Mouse (Mus musculus): Measurements from ENCODE around the gene Cdk5rap2.

The Cdk5rap2 gene

DNA sequence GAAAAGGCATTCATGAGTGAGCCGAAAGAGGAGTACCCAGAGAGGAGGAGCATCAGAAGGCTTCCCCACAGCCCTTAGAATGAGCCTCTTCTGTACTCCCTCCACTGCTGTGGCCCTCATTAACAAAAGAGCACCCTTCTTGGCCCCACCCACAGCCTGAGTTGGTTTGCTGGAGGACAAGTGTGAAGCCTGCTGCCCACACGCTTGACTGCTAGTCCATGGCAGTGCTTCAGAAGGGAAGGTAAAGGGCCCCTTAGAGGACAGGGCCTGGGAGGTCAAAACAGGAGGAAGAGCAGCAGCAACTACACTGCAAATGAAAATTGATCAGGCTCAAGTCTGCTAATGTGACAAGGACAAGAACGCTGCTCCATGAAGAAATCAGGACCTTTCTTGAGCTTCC lies 56.6 kb downstream of the Cdk5rap2 start:
- no peak for DNase-seq

- DNase-seq: no peak
Measured at GRCm38 (mm10) chr4:70335444-70336144, 74.6 kb downstream of the Cdk5rap2 start.

- no peak for DNase-seq
Measured at GRCm38 (mm10) chr4:70334995-70335394, 75.2 kb downstream of the Cdk5rap2 start.

DNA sequence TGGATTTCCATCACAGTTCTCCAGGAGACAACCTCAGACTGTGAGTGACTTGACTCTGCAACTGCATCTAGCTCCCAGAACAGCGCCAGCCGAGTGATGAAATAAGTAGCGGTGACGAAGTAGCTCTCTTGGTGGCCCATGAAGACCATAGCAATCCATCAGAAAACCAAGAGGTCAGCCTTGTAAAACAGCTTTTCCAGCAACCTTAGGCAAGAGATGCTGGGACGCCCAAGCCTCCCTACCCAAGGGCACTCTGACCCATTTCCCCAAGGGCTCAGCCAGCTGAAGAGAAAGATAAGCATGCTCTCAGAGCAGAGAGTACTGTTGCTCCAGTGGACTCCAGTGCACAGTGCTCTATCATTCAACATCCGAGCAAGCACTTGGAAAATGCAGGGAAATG lies 77.3 kb downstream of the Cdk5rap2 start:
- DNase-seq: no peak

GRCm38 (mm10) chr4:70332576-70332975 lies 77.7 kb downstream of the Cdk5rap2 start:
- DNase-seq: no peak

DNA sequence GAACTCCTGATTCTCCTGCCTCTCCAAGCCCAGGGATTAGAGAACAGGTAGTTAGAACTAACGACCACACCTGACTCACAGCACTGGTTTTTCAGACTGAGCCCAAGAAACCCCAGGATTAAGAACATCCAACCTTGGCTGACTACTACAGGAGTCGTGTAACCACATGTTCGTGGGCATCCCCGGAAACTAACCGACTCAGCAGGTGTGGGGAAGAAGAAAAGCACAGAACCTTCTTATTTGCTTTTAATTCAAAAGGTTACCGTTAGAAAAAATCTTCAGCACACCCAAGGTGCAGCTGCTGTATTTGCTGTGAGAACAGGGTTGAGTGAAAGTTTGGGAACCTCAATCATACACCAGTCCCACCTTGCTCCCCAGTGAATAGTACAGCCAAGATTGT lies 79.1 kb downstream of the Cdk5rap2 start:
- no peak for DNase-seq

GRCm38 (mm10) chr4:70328033-70328432 lies 82.2 kb downstream of the Cdk5rap2 start:
- DNase-seq: no peak

DNA sequence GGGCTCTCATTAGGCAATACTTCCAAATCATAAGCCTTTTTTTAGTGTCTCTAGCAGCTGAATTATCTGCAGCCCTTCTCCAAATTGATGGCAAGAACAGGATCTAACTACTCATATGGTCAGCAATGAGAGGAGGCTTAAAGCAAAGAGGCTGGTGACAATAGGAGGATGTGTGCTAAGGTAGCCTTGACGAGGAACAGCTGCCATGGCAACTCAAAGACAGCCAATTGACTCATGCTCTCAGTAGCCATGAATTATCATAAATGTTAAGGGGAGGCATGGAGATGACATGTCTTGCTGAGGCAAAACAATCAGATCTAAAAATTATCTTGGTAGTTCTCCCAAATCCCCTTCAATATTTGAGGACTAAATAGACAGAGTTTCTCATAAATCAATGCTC lies 82.8 kb downstream of the Cdk5rap2 start:
- no peak for DNase-seq

- no peak for DNase-seq
Measured at GRCm38 (mm10) chr4:70321586-70321985, 88.7 kb downstream of the Cdk5rap2 start.

GRCm38 (mm10) chr4:70312170-70312569 lies 98.1 kb downstream of the Cdk5rap2 start:
- DNase-seq: no peak

DNA sequence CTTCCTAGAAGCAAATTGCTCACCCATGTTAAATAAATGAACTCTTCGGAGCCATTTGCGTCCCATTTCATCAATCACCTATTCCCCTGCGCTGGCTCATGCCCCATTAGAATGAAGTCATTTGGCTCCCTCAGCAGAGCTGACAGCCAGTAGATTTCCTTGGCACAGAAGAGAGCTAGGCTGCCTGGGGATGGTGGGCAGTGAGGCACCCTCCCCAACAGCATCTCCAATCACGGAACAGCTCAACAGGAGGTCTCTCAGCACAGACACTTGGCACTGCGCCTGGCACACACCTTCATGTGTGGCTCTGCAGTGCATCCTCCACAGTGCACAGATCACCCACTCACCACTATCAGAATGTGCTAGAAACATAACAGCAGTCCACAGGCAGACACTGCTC lies 98.7 kb downstream of the Cdk5rap2 start:
- peak; percentile 73 for DNase-seq

GRCm38 (mm10) chr4:70307230-70307629 lies 103.0 kb downstream of the Cdk5rap2 start:
- peak; percentile 70 for DNase-seq

DNA sequence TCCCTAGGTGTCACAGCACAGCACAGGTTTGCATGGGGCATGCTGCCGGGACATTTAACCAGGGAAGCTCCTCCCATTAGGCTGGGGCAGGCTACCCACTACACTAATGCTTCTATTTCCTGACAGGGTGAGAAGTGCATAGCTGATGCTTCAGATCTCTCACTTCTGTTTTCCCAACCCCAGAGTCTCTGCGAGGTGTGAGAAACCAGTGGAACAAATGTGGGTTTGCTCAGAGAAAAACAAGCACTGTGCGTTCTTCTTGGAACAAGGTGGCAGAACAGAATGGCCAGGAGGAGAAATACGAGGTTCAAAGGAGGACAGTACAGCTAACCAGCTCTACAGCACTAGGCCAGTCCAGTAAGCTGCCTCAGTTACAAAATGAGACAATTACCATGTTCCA lies 106.4 kb downstream of the Cdk5rap2 start:
- DNase-seq: no peak

GRCm38 (mm10) chr4:70301187-70301586 lies 109.1 kb downstream of the Cdk5rap2 start:
- DNase-seq: no peak

DNA sequence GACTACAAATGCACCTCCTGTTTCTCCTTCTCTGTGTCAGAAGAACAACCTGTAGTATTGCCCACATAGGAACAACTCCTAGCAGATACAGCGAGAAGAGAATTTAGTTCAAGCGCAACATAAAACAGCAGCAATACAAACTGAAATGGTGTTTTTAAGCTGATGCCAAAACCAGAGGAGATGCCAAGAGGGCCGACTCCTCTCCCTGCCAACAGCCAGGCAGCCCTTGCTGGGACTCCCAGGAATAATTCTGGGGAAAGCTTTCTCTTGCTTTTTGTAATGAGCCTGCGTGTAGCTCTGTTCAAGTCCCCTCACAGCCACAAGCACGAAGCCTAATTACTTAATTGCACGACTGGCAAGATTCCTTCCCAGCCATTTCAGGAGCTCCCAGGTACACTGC lies 120.9 kb downstream of the Cdk5rap2 start:
- DNase-seq: no peak

DNA sequence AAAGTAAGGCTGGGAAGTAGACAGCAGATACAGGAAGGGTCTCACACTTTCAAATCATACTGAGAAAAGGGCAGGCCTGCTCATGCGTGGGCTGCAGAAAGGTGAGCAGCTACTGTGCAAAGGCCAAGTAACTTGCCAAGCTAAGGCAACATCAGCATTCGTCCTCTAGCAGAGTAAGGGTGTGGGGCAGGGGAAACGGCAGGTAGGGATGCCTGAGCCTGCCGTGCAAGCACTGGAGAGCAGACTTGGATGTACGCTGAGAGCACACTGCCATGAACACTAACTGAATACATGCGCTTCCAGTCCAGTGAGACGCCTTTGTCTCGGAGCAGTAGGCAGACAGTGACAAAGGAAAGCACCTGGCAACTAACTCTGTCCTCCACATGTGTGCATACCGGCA lies 127.1 kb downstream of the Cdk5rap2 start:
- no peak for DNase-seq

GRCm38 (mm10) chr4:70278882-70279281 lies 131.4 kb downstream of the Cdk5rap2 start:
- no peak for DNase-seq

GRCm38 (mm10) chr4:70278057-70278456 lies 132.2 kb downstream of the Cdk5rap2 start:
- DNase-seq: no peak

- peak; percentile 36 for DNase-seq
Measured at GRCm38 (mm10) chr4:70272943-70273342, 137.3 kb downstream of the Cdk5rap2 start.

- DNase-seq: peak; percentile 43
Measured at GRCm38 (mm10) chr4:70272527-70272926, 137.7 kb downstream of the Cdk5rap2 start.

DNA sequence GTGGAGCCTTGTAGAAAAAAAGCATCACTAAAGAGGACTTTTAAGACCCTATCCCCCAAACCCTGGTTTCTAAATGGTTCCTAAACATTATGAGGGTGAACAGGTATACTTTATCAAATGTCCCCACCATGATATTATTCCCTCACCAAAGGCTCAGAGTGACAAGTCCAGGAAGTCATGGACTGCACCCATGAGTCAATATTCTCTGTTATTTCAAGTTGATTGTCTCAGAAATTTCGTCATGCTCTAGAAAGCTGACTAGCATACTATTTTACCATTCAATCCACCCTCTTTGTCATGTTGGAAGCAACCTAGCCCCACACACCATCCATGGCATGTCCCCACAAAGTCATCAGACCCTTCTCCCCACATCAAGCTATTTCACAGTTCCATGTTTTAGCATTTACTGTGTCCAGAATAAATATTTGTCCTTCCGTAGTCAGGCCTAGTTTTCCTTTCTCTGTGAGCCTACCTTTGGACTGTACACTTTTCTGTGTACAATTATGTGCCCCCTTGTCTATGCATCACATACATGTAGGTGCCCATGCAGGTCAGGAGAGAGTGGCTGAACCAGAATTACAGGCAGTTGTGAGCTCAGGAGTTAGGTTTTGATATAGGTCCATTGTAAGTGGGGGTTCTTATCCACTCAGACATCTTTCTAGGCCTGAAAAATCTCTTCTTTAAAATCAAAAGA lies 142.9 kb downstream of the Cdk5rap2 start:
- no peak for DNase-seq

DNA sequence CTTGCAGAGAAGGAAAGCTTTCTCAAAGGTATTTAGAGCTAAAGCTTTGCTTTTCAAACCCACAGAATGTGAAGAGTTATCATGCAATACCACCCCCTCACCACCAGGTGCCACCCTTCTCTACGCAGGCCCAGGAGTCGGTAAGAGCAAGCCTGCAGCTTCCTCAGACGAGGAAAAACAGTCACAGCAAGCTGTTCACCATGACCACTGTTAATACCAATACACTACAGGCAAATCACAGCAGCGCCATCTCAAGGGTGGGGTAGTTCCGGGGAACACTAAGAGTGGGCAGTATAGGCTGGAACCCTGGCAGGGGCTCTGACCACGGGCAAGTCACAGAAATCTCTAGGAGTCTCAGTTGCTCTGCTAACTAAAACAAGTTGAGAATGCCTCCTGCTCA lies 145.0 kb downstream of the Cdk5rap2 start:
- DNase-seq: peak; percentile 42

GRCm38 (mm10) chr4:70262850-70263249 lies 147.4 kb downstream of the Cdk5rap2 start:
- no peak for DNase-seq

DNA sequence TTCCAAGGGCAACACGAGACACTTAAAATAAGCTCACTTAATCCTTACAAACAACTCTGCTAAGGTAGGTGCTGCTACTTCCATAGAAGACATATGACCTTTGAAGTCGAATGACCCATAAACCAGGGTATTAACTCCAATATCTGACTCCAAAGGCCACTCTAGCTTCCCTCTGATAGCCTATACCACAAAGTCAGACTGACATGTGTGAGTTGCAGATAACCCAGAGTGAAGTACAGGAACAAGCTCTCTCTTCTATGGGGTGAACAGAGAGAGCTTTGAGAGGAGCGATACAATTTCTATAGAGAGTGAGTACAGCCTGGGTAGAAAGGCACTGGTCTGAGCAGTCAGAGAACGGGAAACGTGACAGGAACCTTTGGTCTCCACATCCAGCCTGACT lies 148.9 kb downstream of the Cdk5rap2 start:
- DNase-seq: peak; percentile 20

DNA sequence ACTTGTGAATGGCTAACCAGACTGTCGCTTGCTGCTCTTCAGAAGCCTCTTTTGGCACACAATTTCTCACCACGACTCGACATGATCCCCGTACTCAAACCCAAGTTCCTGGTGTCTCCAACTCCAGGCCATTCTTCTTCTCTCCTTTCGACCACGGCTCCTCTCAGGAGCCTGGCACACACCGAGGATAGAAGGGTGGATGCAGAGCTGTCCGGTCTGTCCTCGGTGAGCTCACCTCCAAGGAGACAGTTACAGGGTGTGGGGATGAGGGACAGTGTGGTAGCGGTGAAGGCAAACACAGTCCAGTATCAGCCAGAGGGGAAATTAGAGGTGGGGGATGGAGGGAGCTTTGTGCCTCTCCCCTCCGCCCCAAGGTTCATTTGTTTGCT lies 149.8 kb downstream of the Cdk5rap2 start:
- DNase-seq: peak; percentile 46

All from cerebellum, adult 9-10 months (tissue).